Mouse (Mus musculus) thymus, postnatal 10 days (tissue): Measurements from ENCODE around the gene Proca1.

Source experiments
- DNase-seq, 2 experiments: peaks; one replicate each; pipeline ENCODE4 v3.0.0; 2021; ENCODE audit warnings: low spot score in 2 of 2

The Proca1 gene

GRCm38 (mm10) chr11:78165761-78166109 is 27.5 kb upstream of the Proca1 start:
- DNase-seq = no peak

GRCm38 (mm10) chr11:78166161-78166560 is 27.0 kb upstream of the Proca1 start:
- DNase-seq = no peak

GRCm38 (mm10) chr11:78166640-78167039 is 26.6 kb upstream of the Proca1 start:
- DNase-seq = no peak

GRCm38 (mm10) chr11:78167257-78167959 is 25.8 kb upstream of the Proca1 start:
- DNase-seq = no peak

- peak; percentile 71 to 74 for DNase-seq
Observed at GRCm38 (mm10) chr11:78168541-78169468, 24.4 kb upstream of the Proca1 start.

- DNase-seq = no peak
Observed at GRCm38 (mm10) chr11:78170306-78170705, 22.9 kb upstream of the Proca1 start.

GRCm38 (mm10) chr11:78171328-78171727 is 21.9 kb upstream of the Proca1 start:
- DNase-seq = no peak

GRCm38 (mm10) chr11:78172034-78172747 is 21.0 kb upstream of the Proca1 start:
- DNase-seq = no peak

- no peak for DNase-seq
Observed at GRCm38 (mm10) chr11:78172748-78173383, 20.3 kb upstream of the Proca1 start.

GRCm38 (mm10) chr11:78174506-78174905 is 18.7 kb upstream of the Proca1 start:
- no peak for DNase-seq

- no peak for DNase-seq
Observed at GRCm38 (mm10) chr11:78175771-78176401, 17.3 kb upstream of the Proca1 start.

- peak; percentile 91 for DNase-seq
Observed at GRCm38 (mm10) chr11:78176402-78176862, 16.8 kb upstream of the Proca1 start, which contains the start of the genes Nek8 and Tlcd1. Gene Nek8 (minus strand): TSS chr11:78176675. Gene Tlcd1 (plus strand): TSS chr11:78176711.

GRCm38 (mm10) chr11:78176905-78177331 is 16.3 kb upstream of the Proca1 start:
- no peak for DNase-seq

GRCm38 (mm10) chr11:78177437-78177836 is 15.8 kb upstream of the Proca1 start:
- no peak for DNase-seq

GRCm38 (mm10) chr11:78177903-78178858 is 15.0 kb upstream of the Proca1 start:
- peak; percentile 87 to 91 for DNase-seq

GRCm38 (mm10) chr11:78178859-78179437 is 14.2 kb upstream of the Proca1 start:
- peak in 1 of 2 experiments; percentile 39 for DNase-seq

- no peak for DNase-seq
Observed at GRCm38 (mm10) chr11:78179438-78179999, 13.7 kb upstream of the Proca1 start.

- no peak for DNase-seq
Observed at GRCm38 (mm10) chr11:78180081-78180761, 13.0 kb upstream of the Proca1 start.
